Mouse (Mus musculus) ES-CJ7 (cell line): ENCODE measurements around the gene Crebbp.

Experiments
- DNase-seq: peaks from one replicate; pipeline ENCODE4 v3.0.0; 2011; ENCODE audit warnings: low read depth, low spot score

The Crebbp gene

GRCm38 (mm10) chr16:4213799-4214551 is at the start of gene Crebbp:
Crebbp (minus strand) TSS chr16:4213997.
- peak; percentile 84 for DNase-seq

- DNase-seq: no peak
Measured at GRCm38 (mm10) chr16:4263486-4263885, 49.7 kb upstream of the Crebbp start.

- no peak for DNase-seq
Measured at GRCm38 (mm10) chr16:4257546-4257945, 43.7 kb upstream of the Crebbp start.

GRCm38 (mm10) chr16:4248791-4249190 is 35.0 kb upstream of the Crebbp start:
- no peak for DNase-seq

- peak; percentile 37 for DNase-seq
Measured at GRCm38 (mm10) chr16:4245241-4245640, 31.4 kb upstream of the Crebbp start.

GRCm38 (mm10) chr16:4236131-4236530 is 22.3 kb upstream of the Crebbp start:
- no peak for DNase-seq

- DNase-seq: no peak
Measured at GRCm38 (mm10) chr16:4235587-4235986, 21.8 kb upstream of the Crebbp start.

- DNase-seq: no peak
Measured at GRCm38 (mm10) chr16:4225841-4226240, 12.0 kb upstream of the Crebbp start.

- no peak for DNase-seq
Measured at GRCm38 (mm10) chr16:4214631-4215240, 939 bp upstream of the Crebbp start.

GRCm38 (mm10) chr16:4212963-4213798 is 616 bp downstream of the Crebbp start:
- peak; percentile 31 for DNase-seq

- DNase-seq: no peak
Measured at GRCm38 (mm10) chr16:4212167-4212962, 1.4 kb downstream of the Crebbp start.

- DNase-seq: no peak
Measured at GRCm38 (mm10) chr16:4210290-4210689, 3.5 kb downstream of the Crebbp start.

GRCm38 (mm10) chr16:4203592-4203991 is 10.2 kb downstream of the Crebbp start:
- no peak for DNase-seq

- DNase-seq: no peak
Measured at GRCm38 (mm10) chr16:4199995-4200394, 13.8 kb downstream of the Crebbp start.

- no peak for DNase-seq
Measured at GRCm38 (mm10) chr16:4199566-4199965, 14.2 kb downstream of the Crebbp start.

GRCm38 (mm10) chr16:4198004-4198403 is 15.8 kb downstream of the Crebbp start:
- DNase-seq: no peak

- no peak for DNase-seq
Measured at GRCm38 (mm10) chr16:4190166-4190565, 23.6 kb downstream of the Crebbp start.

- DNase-seq: no peak
Measured at GRCm38 (mm10) chr16:4175134-4175533, 38.7 kb downstream of the Crebbp start.

- DNase-seq: no peak
Measured at GRCm38 (mm10) chr16:4169530-4169929, 44.3 kb downstream of the Crebbp start.

GRCm38 (mm10) chr16:4168476-4168875 is 45.3 kb downstream of the Crebbp start:
- DNase-seq: no peak

- DNase-seq: no peak
Measured at GRCm38 (mm10) chr16:4160898-4161247, 52.9 kb downstream of the Crebbp start.
